Mouse (Mus musculus) lung, postnatal 4 days (tissue): ENCODE results near the gene Dydc2.
"Not testable (repeated sequence)": the region's sequence is repeated elsewhere in the genome, so short reads cannot be mapped to it uniquely, and the experiment has no call there.

Experiments
- DNase-seq, 2 experiments: peaks; one replicate each; pipeline ENCODE4 v3.0.0; 2021

Dydc2 gene

DNA sequence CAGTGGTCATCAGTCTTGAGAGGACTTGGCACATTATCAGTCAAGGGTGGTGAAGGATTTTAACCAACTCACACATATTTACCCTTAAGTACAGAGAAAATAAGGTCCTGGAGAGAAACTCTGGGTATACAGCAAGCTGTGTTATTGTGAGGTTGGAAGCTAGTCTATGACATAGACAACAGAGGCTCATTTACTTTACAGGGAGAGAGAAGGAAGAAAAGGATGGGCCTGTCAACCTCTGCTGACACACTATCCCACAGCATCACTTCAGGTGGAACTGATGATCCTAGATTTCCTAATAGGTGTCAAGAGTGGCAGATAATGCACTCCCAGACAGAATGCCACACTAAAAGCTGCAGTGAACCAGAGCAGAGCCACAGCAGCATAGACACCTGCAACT, at the start of gene Dydc2:
TSS of gene Dydc2 (minus strand) at position 101 of the 400 bp plus-strand sequence.
- no peak for DNase-seq

DNA sequence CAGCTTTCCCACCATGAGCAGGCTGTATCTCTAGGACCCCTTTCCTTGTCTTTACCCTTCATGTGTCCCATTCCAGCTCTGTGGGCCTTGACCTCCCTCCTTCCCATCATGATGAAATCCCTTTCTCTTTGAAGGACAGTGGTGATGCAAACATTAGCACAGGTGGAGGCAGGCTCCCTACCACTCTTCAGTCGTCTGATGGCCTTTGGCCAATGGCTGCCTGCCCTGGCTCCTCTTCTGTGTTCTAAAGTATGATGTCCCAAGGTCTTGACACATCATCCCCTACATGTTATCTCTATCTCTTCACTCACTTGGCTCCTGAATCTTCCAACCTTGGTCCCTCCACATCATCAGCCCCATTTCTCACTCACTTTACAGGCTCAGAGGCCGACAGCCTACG, 47.3 kb upstream of the Dydc2 start:
- DNase-seq: no peak

DNA sequence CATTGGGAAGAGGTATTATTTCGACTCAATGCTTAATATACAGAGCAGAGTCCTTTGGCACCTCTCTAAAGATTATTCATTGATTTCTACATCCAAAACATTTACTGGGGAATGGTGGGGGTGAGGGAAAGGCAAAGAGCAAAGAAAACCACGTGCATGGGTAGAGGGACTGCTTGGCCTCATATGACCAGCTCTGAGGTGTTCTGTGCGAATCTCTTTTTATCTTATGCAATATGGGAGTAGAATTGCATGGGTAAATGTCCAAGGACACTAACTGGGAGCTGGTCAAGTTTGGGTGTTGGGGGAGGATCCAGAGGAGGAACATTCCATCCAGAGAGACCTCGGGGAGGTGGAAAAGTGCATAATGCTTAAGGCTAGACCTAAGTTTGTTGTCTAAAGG, 43.9 kb upstream of the Dydc2 start:
- no peak for DNase-seq

DNA sequence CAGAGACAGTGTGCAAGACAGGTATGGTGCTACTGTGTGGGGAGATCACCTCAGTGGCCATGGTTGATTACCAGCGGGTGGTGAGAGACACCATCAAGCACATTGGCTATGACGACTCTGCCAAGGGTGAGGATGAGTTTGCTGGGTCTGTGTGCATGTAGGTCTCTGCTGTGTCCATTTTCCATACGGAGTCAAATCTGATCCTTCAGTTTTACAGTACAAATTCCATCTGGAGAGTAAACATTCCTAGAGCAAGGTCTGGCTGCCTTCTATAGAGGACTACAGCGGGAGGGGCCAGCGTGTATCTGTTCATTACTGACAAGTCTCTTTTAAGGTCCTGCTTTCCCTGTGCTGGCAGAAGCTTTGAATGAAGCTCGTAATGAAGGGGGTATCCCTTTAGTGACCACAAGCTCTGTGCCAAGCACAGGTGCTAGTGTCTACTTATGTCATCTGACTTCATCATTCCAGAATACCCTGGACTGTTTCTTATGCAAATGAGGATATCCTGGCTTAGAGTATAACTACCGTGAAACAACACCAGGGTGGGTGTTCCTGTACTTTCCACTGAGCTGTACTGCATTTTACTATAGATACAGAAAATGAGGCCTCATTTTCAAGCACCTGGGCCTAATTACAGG, 42.1 kb upstream of the Dydc2 start:
- no peak for DNase-seq

DNA sequence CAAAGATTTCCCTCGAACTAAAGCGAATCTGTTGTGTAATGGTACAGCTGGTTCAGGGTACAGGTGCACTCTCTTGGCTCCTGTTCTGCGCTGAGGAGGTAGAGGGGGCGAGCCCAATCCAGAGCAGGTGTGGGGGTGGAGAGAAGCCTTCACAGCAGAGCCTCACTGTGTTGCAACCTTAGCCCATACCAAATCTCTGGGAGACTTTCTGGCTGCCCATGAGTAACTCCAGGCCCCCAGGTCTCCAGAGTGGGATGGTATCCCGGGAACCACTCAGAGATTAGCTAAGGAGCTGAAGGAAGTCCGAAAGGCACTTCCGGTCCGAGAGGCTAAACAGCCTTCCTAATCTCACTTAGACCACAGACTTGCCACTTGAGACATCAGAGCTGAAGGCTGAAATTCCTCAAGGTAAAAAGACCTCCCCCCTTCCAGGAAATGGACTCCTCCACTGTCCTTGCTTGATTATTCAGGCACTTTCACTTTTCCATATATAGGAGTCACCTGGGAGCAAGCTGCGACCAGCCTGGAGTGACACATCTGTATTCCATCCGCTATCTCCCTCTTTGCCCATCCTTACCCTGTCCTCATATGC, 35.9 kb upstream of the Dydc2 start, which contains the start of gene Mat1a:
TSS of gene Mat1a (plus strand) at position 183 of the 592 bp plus-strand sequence.
- peak; percentile 54 to 72 for DNase-seq

DNA sequence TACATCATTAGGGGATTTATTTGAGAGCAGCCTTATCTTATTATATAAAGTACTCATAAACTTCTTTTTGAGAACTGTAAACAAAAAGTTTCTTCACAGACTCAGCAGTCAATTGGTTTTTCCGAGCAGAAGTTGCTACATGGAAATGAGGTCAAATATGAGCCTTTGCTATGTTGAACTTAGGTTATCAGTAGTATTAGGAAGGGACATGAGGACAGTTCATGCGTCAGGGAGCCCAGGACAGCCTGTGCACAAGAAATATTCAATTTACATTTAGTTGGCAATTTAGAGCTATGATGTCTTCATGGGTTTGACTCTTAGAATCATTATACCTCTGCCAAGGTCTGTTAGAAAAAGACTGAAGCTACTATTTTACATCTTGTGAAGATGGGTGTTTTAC, 33.3 kb upstream of the Dydc2 start:
- DNase-seq: no peak

DNA sequence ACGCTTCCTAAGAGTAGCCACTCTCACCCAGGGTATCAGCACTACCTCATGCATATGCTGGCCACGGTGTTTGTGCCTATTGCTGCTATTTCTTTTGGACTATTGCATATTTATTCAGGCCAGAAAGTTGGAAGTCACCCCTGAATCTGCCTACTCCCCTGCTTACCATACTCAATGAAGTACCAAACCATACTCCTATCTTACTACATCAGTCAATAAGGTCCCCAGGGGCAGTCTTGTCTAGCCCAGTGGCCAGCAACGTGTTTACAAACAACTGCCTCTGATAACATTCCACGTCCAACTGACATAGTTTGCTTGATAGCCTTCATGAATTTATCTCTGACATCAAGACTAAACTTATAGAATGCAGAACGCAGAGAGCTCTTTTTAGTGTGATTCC, 32.2 kb upstream of the Dydc2 start:
- no peak for DNase-seq

DNA sequence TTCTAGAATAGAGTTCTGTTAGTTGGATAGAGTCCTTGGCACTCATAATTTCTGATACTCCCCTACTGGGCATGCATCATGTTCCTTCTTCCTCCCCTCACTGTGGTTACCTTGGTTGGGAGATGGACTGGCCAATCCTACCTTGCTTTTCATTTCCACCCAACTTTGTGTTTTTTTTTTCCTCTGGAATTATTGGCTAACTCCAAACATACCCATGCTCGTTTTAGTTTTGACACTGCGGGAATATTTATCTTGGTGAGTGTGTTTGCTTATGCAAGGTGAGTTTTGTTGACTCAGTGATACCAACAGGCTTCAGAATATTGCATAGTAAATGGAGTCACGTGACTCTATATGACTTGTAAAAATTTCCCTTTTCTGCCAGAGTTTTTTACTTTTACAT, 31.7 kb upstream of the Dydc2 start:
- no peak for DNase-seq

DNA sequence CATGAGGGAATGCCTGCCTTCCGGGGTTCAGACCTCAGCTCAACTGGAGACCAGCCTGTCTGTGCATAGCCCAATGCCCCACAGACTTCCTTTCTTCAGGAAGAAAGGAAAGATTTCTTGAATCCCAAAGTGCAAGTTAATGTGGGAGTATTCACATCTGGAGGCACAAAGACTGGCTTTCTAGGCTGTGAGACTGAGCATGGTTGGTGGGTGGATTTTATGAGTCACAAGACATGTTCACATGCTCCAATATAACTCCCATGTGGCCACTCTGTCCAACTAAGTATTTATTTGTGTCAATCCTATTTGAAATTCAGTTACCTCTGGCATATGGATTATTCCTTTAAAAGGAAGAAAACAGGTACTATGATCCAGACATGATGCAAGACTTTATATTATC, 29.7 kb upstream of the Dydc2 start:
- DNase-seq: no peak

DNA sequence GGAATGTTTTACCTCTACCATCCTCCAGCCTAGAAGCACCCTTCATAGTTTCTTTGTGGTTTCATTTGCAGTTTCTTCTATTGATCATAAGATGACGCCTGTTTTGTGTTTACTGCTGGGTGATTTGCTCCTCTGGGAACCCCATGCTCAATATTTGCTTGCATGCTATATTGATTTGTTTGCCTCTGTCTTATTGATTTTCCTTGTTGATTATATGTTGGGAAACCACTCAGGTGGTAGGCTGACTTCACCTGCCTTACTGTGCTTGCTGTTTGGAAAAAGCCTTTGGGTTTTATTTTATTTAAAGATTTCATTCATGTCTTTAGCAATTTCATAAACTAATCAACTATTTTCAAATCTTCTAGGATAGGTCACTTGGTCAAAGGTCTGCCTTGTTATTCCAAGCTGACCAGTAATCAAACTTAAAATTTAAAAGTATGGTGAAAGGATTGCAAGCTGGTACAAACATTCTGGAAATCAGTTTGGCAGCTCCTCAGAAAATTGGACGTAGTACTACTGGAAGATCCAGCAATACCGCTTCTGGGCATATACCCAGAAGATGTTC, 27.4 kb upstream of the Dydc2 start:
- no peak for DNase-seq

DNA sequence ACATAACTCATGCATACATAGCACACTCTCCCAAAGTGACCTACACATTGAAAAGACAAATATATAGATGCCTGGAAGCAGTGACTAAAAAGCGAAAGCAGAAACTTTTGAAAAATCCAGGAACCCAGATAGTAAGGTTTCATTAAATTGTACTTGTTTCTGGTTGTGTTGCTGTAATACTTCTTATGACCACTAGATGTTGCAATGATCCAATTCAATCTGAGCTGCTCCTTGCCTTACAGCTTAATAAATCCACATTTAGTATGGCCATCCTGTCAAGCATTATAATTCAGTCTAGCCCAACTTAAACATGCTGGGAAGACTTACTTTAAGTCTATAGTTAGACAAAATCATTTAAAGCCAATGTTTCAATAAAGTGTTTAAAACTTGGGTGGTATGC, 25.1 kb upstream of the Dydc2 start:
- no peak for DNase-seq

DNA sequence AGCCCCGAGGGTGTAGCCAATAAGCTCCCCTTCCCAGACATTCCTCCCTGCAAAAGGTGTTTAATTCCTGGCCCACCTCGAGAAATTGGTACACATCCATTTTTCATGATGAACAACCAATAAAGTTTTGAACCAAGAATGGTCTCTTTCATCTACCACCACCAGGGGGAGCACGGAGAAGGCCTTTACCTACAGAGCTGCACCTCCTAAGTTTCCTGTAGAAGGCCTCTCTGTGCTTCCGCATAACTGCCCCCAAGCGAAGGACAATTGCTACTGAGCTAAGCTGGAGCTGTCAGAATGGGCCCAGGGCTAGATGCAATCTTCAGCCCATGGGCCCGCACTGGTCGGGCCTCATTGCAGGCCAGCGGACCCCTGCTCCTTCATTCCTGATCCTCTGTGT, 21.8 kb upstream of the Dydc2 start:
- peak in 1 of 2 experiments; percentile 27 for DNase-seq

DNA sequence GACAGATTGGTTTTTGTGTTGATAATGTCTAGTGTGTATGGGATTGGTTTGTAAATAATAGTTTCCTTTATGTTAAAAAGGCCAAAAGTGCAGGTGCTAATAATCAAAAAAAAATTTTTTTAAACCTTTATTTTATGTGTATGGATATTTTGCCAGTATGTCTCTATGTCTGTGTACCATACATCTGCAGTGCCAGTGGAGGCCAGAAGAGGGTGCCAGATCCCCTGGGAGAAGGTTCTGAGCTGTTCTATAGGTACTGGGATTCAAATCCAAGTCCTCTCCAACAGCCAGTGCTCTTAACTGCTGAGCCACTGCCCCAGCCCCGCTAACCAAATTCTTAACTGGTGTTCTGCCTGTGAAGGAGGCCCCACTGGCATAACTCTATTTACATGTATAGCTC, 18.5 kb upstream of the Dydc2 start:
- peak in 1 of 2 experiments; percentile 17 for DNase-seq

DNA sequence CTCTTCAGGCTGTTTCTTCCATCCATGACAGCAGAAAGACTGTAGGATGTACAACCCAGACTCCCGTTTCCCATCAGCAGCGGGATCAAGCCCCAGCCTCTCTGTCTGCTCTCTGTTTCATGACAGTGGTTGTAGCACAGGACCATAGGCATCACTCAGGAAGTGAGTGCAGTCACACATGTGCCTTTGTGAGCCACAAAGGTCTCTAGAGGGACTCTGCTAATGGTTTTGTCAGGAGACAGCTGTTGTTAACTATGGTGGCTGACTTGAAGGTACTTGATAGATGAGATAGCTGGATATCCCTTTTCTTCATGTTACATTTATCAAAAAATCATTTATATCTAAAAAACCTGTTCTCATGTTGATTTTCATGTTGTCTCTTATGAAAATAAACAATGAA, 13.4 kb upstream of the Dydc2 start:
- no peak for DNase-seq

DNA sequence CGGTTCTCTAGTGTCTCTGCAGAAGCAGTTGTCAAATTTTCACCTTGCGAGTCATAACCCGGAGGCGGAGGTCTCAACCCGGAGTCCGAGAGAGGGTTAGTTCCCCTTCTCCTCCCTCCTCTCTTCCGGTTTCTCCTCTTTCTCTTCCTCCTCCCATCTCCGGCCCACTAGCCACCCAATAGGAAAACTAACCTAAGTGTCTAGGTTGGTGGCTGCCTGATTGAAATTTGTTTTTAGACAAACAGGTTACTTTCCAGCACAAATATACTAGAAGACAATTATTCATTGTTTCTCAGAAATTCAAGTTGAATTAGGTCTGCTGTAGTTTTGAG, 3.9 kb upstream of the Dydc2 start:
- DNase-seq: no peak

DNA sequence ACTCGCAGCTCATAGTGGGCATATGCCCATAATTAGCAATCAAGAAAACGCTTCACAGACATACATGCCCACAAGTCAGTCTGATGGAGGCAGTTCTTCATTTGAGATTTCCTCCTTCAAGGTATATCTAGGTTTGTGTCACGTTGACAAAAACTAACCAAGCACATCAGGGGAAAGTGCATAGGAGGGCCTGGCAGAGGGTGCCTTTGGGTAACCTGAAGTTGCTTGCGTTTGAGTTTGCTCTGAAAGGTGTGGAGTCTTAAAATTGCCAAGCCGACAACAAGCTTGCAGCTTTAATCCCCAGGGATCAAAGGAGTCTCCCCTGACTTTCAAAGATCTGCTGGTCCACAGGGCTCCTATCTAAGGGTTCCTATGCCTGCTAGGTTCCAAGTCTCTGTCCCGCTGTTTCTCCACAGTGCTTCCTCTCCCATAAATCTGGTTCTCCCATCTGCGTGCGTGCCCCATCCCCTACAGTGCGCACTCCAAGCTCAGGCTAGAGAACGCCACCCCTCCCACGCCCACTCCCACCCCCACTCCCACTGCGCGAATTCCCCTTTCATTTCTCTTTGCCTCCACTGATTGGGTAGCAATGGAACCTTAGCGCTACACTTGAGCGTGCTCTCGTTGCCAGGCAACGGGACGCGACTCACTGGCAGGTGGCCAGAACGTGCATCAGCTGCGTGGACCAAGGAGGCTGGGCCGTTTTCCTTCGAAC, 3.4 kb upstream of the Dydc2 start, which contains the start of gene Dydc1:
TSS of gene Dydc1 (plus strand) at position 683 of the 715 bp plus-strand sequence.
- peak; percentile 59 to 66 for DNase-seq

DNA sequence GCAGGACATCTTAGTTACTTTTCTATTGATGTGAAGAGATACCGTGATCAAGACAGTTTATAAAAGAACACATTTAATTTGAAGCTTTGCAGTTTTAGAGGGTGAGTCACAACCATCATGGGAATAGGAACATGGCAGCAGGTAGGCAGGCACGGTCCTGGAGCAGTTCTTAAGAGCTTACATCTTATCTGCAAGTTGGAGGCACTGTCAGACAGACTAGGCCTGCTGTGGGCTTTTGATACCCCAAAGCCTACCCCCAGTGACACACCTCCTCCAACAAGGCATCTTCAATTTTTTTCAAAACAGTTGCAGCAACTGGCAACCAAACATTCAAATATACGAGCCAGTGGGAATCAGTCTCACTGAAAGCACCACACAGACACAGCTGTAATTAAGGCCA, 1.3 kb upstream of the Dydc2 start:
- DNase-seq: no peak

DNA sequence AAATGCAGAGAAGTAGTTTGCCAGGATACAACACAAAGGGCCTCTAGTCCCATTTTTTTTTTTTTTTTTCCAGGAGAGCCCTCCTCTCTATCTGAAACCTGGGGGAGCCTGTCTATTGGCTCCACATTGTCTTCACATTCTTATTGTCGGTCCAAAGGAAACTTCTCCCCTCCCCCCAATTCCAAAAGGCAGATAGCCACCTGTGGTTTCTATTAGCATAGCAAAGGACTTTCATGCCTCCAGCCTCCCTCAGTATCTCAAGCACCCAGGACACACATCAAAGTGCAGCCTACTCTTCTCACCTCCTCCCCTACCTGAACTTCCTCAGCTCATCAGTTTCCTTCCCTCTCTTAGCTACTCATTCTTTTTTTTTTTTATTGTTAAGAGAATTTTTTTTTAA, 2.6 kb downstream of the Dydc2 start:
- DNase-seq: no peak

DNA sequence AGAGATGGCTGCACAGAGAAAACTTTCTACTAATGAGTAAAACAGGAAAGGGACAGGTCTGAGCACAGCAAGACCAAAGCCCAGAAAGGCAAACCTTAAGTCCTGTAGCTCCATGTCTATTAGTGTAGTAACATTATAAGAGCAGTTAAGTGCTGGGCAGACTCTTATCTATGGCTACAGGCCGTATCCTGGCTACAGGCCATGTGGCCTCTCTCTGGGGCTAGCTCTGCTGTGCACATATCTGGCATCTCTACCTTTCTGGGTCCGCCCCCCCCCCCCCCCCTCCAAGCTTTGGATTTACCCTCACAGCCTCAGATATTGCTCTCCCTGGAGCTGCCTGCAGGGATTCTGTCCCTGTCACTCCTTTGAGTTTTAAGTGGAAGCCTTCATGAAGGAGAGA, 3.8 kb downstream of the Dydc2 start:
- no peak for DNase-seq

DNA sequence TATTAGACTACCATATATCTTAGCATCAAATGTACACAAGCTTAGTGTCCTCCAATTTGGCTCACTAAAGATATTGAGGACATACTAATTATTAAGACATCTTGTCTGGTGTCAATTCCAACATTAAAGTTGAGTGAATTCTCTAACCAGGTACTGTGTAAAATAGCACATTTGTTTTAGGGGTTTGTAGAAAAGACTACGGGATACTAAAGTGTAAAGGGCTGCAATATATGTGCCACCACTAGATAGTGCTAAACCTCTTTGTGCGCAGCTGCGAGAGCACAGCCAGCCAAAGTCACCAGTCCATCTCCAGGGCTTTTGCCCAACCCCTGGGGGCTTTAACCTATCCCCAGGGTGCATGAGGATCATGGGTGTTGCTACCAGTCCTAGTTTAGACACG, 15.8 kb downstream of the Dydc2 start:
- DNase-seq: not testable (repeated sequence)

DNA sequence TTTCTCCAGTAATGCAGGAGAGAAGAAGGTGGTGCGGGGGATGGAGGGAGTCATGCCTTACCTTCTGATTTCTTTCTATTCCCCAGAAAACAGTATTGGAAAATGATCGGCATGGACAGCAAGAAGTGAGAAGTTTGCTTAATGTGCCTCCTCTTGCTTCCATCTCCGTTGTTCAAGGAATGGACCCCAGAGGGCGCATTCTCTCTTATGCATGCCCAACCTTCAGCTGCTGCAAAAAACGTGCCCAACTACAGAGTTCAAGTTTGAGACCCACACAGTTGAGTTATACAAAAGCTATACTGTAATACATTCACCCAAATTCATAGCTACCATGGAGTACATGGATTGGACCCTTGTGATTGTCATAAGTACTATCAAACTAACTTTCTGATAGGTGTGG, 16.5 kb downstream of the Dydc2 start:
- DNase-seq: no peak

DNA sequence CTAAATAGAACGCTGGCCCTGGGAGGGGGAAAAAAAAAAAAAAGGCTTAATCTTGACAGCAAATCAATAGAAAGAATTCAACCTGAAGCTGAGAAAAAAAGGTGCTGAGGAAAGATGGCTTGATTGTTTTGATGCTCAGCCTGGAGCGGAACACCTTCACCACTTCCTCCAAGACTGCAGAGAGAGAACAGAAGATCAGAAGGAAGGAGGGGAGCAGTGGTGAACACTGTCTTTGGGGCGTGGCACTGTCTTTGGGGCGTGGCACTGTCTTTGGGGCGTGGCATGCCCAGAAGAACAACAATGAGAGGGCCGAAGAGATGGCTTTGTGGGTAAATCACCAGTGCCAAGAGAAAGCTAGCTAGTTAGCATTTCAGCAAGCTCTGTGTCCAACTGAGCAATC, 18.5 kb downstream of the Dydc2 start:
- no peak for DNase-seq

DNA sequence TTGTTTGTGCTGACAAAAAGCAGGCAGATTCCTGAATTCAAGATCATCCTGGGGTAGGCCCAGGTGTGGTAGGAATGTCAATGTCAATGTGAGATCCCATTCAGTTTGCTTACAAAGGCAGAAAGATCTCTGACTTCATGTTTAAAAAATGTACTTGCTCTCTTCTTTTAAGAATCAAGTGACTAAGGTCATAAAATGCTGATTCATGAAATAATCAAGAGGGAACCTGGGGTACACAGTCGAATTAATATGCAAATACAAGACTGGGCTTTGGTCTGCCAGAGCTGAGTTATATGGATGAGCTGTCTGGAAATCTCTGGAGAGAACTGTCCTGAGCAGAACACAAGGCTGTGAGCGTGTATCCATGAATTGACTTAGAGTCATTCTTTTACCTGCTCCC, 21.6 kb downstream of the Dydc2 start:
- no peak for DNase-seq

DNA sequence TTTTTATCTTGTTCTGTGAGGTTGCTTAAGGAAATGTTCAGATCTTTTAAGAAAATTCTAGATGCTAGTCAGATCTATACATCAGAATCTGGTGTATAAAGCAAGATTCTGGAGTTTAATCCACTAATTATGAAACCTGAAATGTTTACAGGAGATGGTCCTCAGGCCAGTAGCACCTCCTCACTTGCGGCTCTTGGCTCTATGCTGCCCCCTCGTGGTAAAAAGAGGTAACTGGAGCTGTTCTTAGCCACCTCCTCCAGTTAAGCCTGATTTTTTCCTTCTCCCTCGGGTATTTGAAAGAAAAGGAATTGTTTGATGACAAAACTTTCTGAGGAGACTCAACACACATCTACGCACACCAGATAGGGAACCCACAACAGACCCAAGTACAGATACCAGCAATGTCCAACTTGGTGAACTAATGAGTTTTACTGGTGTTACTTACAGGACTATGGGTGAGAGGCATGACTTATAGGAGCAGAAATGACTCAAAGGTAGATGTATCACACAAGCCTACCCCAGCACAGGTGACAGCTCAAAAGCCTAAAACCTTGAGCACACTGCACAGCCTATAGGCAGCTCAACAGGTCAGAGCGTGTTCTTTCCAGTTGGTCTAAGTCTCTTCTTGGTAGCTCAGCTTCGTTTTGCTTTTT, 33.7 kb downstream of the Dydc2 start:
- peak in 1 of 2 experiments; percentile 67 for DNase-seq
